Mouse (Mus musculus): ENCODE measurements around the gene Prpf18. TPM values are rescaled to one million over a fixed set of nuclear protein-coding genes. Genes with fewer than 3 reads are reported as not detected.

Prpf18 gene
- polyA plus RNA-seq, 1 experiment from 2014 or later = 28.3 TPM

DNA sequence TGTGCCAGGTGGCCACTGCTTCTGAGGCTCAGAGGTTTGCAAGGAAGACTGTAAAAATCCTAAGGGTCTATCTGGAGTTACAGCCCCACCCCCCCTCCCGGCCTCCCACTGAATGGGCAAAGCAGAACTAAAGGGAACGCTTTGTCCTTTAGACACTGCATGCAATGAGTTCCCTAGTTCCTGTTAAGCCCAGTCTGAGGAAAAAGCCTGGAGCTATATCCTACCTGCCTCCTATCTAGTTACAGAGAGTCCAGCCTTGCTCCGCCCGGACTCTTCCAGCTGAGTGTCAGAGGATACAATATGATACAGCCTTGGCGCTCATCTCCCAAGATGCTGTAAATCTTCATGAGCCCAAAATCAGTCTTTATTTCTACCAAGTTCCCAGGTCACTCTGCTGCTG, 77.7 kb downstream of the Prpf18 start:
- H3K9me3 ChIP-seq (replicated peaks; ENCODE audit: control insufficient read depth, low read length) = no peaks in the 10 kb centered on the region
- peaks cover 44% of the 10 kb centered on the region for H3K4me1 ChIP-seq (ENCODE audit: control insufficient read depth, low read depth, low read length)
- 88% methylated on average over 5 of the region's 5 CpGs for WGBS (ENCODE audit: insufficient replicate concordance)
- no peaks in the 10 kb centered on the region for H3K27me3 ChIP-seq (ENCODE audit: control insufficient read depth, insufficient read depth, low read depth, low read length)
- ATAC-seq (ENCODE audit: low read depth) = no peak
- H3K9ac ChIP-seq (ENCODE audit: low read depth, low read length) = no peak overlapping the region
- no peak overlapping the region for H3K4me3 ChIP-seq (ENCODE audit: low read depth, low read length)
- peak overlapping the region; percentile 84; the same call in 1 of the 2 replicates for H3K27ac ChIP-seq (ENCODE audit: low read length)
- no peak overlapping the region for H3K4me2 ChIP-seq (ENCODE audit: low read depth, low read length)
- H3K36me3 ChIP-seq (ENCODE audit: control insufficient read depth, insufficient read depth) = peaks cover 72% of the 10 kb centered on the region

DNA sequence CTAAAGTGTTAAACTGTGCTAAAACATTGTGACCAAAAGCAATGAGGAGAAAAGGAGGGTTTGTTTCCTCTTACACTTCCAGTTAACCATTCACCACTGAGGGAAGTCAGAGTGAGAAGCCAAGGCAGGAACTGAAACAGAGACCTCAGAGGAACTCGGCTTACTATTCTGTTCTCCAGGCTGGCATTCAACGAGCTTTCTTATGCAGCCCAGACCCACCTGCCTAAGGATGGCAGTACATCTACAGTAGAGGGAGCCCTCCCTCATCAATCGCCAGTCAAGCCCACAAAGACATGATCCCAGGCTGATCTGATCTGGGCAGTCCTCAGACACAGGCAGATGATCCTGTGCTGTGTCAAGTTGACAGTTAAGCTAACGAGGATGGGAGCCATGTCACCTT, 78.5 kb downstream of the Prpf18 start:
- H3K4me1 ChIP-seq (ENCODE audit: control insufficient read depth, low read depth, low read length) = peaks cover 52% of the 10 kb centered on the region
- 0 out of 2 replicates have a peak overlapping the region, but pooled peaks have one; percentile 12 for H3K4me3 ChIP-seq (ENCODE audit: low read depth, low read length)
- H3K36me3 ChIP-seq (ENCODE audit: control insufficient read depth, insufficient read depth) = peaks cover 68% of the 10 kb centered on the region

GRCm38 (mm10) chr2:4572498-4573263, 79.2 kb downstream of the Prpf18 start:
- peak overlapping the region; percentile 42 for H3K4me2 ChIP-seq (ENCODE audit: low read depth, low read length)
- H3K4me1 ChIP-seq (ENCODE audit: control insufficient read depth, low read depth, low read length) = peaks cover 57% of the 10 kb centered on the region
- H3K36me3 ChIP-seq (ENCODE audit: control insufficient read depth, insufficient read depth) = peaks cover 68% of the 10 kb centered on the region
- ATAC-seq (ENCODE audit: low read depth) = peak; percentile 94
- no peaks in the 10 kb centered on the region for H3K27me3 ChIP-seq (ENCODE audit: control insufficient read depth, insufficient read depth, low read depth, low read length)
- peak overlapping the region; percentile 41 for H3K9ac ChIP-seq (ENCODE audit: low read depth, low read length)
- 38% methylated on average over 7 of the region's 7 CpGs for WGBS (ENCODE audit: insufficient replicate concordance)
- H3K27ac ChIP-seq (ENCODE audit: low read length) = peak overlapping the region; percentile 84
- no peaks in the 10 kb centered on the region for H3K9me3 ChIP-seq (replicated peaks; ENCODE audit: control insufficient read depth, low read length)
- H3K4me3 ChIP-seq (ENCODE audit: low read depth, low read length) = peak overlapping the region; percentile 12; the same call in 1 of the 2 replicates

More for the DNA sequence above, 78.5 kb downstream of the Prpf18 start:
- H3K27me3 ChIP-seq (ENCODE audit: control insufficient read depth, insufficient read depth, low read depth, low read length) = no peaks in the 10 kb centered on the region
- H3K9ac ChIP-seq (ENCODE audit: low read depth, low read length) = peak overlapping the region; percentile 22; the same call in 1 of the 2 replicates
- peak overlapping the region; percentile 84 for H3K27ac ChIP-seq (ENCODE audit: low read length)
- WGBS (ENCODE audit: insufficient replicate concordance) = 50% methylated on average over 4 of the region's 4 CpGs
- ATAC-seq (ENCODE audit: low read depth) = no peak; the same call in 1 of the 2 replicates
- peak overlapping the region; percentile 42; the same call in 1 of the 2 replicates for H3K4me2 ChIP-seq (ENCODE audit: low read depth, low read length)
- no peaks in the 10 kb centered on the region for H3K9me3 ChIP-seq (replicated peaks; ENCODE audit: control insufficient read depth, low read length)

Other genes with a start within 250 kb of the Prpf18 start
- gene Bend7, start 65.7 kb upstream of the Prpf18 start, polyA plus RNA-seq (2015; fragmentation: Nextera tagmentation; extraction: Ambion mirVana) = 1.3 and 1.9 TPM in 2 replicates
- 22.7 and 24.5 TPM in 2 replicates for gene Sephs1, start 229.5 kb upstream of the Prpf18 start, polyA plus RNA-seq (2015; fragmentation: Nextera tagmentation; extraction: Ambion mirVana)